Mouse (Mus musculus) kidney, embryonic 14.5 days (tissue): ENCODE data around the gene Vsir. TPM values are rescaled to one million over a fixed set of nuclear protein-coding genes. Genes with fewer than 3 reads are reported as not detected.

ENCODE experiments used
- ATAC-seq: fragments of 200-750 bp; cut with Nextera tagmentation; 2 replicates; pipeline ENCODE4 v1.8.0; 2017; ENCODE audit warnings: moderate number of reproducible peaks, mild to moderate bottlenecking, moderate TSS enrichment, moderate library complexity; ENCODE audit not compliant: low FRiP score, low TSS enrichment
- H3K27ac ChIP-seq: fragments of 300-500 bp; sonication (generic); 2 replicates; pipeline ENCODE4 v1.5.1; 2014; ENCODE audit warnings: low read depth, mild to moderate bottlenecking, low read length, moderate library complexity, mixed read lengths
- H3K27me3 ChIP-seq: fragments of 300-500 bp; sonication (generic); 2 replicates; pipeline ENCODE4 v1.6.1; 2014; ENCODE audit warnings: mild to moderate bottlenecking, low read length; ENCODE audit not compliant: control insufficient read depth, insufficient read depth
- H3K36me3 ChIP-seq: fragments of 300-500 bp; sonication (generic); 2 replicates; pipeline ENCODE4 v1.6.1; 2014; ENCODE audit warnings: low read length, mixed read lengths; ENCODE audit not compliant: control insufficient read depth, insufficient read depth
- H3K4me1 ChIP-seq: fragments of 300-500 bp; sonication (generic); 2 replicates; pipeline ENCODE4 v1.6.1; 2014; ENCODE audit warnings: low read length, mixed read lengths; ENCODE audit not compliant: control insufficient read depth, insufficient read depth
- H3K4me2 ChIP-seq: fragments of 300-500 bp; sonication (generic); replicated peaks from 2 replicates; pipeline ENCODE4 v1.6.1; 2014; ENCODE audit warnings: low read depth, mild to moderate bottlenecking, low read length
- H3K4me3 ChIP-seq: fragments of 300-500 bp; sonication (generic); 2 replicates; pipeline ENCODE4 v1.5.1; 2014; ENCODE audit warnings: mild to moderate bottlenecking, low read length
- H3K9ac ChIP-seq: fragments of 300-500 bp; sonication (generic); 2 replicates; pipeline ENCODE4 v1.6.1; 2014; ENCODE audit warnings: low read depth, mild to moderate bottlenecking, low read length, moderate library complexity
- H3K9me3 ChIP-seq: fragments of 300-500 bp; sonication (generic); 2 replicates; pipeline ENCODE4 v1.6.1; 2016; ENCODE audit warnings: low read length; ENCODE audit not compliant: control insufficient read depth
- WGBS: fragments of 180-500 bp; shearing (Covaris S2); extraction: QIAGEN DNeasy Blood & Tissue Kit; methylation state at CpG from one replicate; pipeline ENCODE4 v1.1.7; 2014; 5-methylcytosine and 5-hydroxymethylcytosine counted together
- polyA plus RNA-seq: library from polyadenylated mRNA; unstranded; fragments of >200 nt; fragmentation: Nextera tagmentation; extraction: Ambion mirVana; gene quantifications from 2 replicates; pipeline ENCODE4 v1.2.1, GENCODE M21; 2014

Vsir gene
- polyA plus RNA-seq, 1 experiment from 2014 or later, result 4.6 TPM

DNA sequence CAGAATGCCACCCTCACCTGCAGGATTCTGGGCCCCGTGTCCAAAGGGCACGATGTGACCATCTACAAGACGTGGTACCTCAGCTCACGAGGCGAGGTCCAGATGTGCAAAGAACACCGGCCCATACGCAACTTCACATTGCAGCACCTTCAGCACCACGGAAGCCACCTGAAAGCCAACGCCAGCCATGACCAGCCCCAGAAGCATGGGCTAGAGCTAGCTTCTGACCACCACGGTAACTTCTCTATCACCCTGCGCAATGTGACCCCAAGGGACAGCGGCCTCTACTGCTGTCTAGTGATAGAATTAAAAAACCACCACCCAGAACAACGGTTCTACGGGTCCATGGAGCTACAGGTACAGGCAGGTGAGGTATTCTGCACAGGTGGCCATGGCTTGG lies 11.2 kb downstream of the Vsir start:
- no peak overlapping the region for H3K4me2 ChIP-seq
- 93% methylated on average over 14 of the region's 14 CpGs for WGBS

DNA sequence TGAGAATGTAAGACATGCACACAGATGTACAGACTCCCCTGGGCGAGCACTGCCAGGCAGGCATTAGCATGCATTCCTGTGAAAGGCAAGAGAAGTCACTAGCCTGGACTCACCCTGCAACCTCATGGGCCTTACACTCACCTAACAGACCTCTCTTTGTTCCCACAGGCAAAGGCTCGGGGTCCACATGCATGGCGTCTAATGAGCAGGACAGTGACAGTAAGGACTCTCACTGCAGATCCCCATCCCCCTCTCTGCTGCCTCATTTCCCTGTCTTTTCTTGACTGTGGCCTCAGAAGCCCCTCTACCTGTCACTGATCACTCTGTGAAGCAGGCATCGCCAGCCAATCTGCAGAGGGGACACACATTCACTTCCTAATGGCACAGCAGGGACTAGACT lies 12.1 kb downstream of the Vsir start:
- Histone ChIP-seq H3K27me3 (no peaks in the 10 kb centered on the region), H3K4me1 (no peaks in the 10 kb centered on the region; the same call in 1 of the 2 replicates), H3K9ac (no peak overlapping the region), H3K36me3 (no peaks in the 10 kb centered on the region), H3K4me2 (no peak overlapping the region), H3K9me3 (no peaks in the 10 kb centered on the region), H3K27ac (no peak overlapping the region), H3K4me3 (no peak overlapping the region)
- ATAC-seq, result no peak
- 49% methylated on average over 4 of the region's 4 CpGs for WGBS

More for the DNA sequence above, 11.2 kb downstream of the Vsir start:
- Histone ChIP-seq H3K9ac (no peak overlapping the region), H3K9me3 (no peaks in the 10 kb centered on the region), H3K27ac (no peak overlapping the region), H3K4me3 (no peak overlapping the region), H3K27me3 (no peaks in the 10 kb centered on the region), H3K4me1 (no peaks in the 10 kb centered on the region; the same call in 1 of the 2 replicates), H3K36me3 (no peaks in the 10 kb centered on the region)
- no peak for ATAC-seq

DNA sequence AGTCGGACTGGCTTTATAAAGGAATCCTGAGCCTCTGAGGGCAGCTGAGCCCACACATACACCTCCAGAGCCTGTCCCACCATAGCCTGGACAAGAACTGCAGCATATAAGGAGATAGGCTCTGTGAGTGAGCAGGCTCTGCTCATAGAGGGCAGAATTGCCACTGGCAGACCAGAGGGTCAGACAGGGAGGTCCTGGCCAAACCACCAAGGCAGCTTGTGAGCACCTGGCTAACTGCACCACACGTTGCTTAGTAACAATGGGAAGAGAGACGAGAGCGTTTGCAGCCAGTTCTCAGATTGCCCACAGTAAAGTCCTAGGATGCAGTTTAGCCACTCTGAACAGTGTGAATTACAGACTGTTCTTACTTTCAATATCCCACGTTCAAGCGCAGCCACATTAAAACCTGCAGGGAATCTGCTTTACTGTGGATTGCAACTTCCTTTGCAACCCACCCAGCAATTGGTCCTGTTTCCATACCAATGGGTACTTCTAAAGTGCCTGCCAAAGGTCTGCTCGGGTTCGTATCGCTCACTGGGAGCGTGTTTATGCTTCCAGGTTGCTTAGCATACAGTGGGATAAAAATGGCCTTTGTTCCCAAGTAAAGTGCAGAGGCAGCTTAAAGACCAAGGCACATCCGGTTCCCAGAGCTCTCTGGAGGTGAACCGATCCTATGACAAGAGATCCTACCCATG lies 15.1 kb downstream of the Vsir start:
- Histone ChIP-seq H3K27ac (no peak overlapping the region), H3K4me2 (no peak overlapping the region), H3K9me3 (no peaks in the 10 kb centered on the region), H3K4me3 (no peak overlapping the region), H3K9ac (no peak overlapping the region), H3K27me3 (no peaks in the 10 kb centered on the region), H3K36me3 (no peaks in the 10 kb centered on the region), H3K4me1 (no peaks in the 10 kb centered on the region; the same call in 1 of the 2 replicates)
- no peak for ATAC-seq
- WGBS, result 51% methylated on average over 12 of the region's 12 CpGs

DNA sequence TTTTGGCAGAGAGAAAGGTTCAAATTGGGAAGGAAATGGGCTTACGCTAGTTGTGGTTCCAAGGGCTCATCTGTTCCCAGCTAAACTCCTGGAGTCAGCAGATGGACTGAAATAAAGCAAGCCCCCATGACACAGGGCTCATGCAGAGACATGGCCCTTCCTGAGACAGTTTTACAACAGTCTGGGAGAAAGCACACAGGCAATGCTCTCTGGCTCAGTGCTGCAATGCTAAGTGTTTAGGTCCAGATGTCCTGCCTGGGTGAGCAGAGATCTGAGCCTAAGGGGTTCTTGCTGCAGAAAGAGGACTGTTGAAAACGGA lies 15.6 kb downstream of the Vsir start:
- H3K36me3 ChIP-seq, result no peaks in the 10 kb centered on the region
- no peaks in the 10 kb centered on the region; the same call in 1 of the 2 replicates for H3K4me1 ChIP-seq
- WGBS, result 34% methylated on average over 2 of the region's 2 CpGs
- H3K4me2 ChIP-seq, result no peak overlapping the region
- no peak overlapping the region for H3K4me3 ChIP-seq
- no peak for ATAC-seq
- H3K27me3 ChIP-seq, result no peaks in the 10 kb centered on the region
- no peak overlapping the region for H3K9ac ChIP-seq
- no peaks in the 10 kb centered on the region for H3K9me3 ChIP-seq
- no peak overlapping the region for H3K27ac ChIP-seq

DNA sequence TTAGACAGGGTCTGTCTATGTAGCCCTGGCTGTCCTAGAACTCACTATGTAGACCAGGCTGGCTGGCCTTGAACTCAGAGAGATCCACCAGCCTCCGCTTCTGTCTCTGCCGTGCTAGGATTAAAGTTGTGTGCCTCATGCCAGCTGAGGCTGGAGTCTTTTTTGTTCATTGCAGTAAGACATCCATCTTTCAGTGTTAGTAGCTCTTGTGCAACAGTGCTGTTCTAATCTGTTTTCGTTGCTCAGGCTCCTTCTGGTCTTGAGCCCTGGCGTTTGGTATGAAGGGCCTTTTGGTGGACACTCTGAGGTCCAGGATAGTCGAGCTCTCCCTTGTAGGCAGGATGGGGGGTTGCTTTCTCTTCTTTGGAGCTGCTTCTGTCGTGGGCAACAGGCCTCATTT lies 16.8 kb downstream of the Vsir start:
- ATAC-seq, result no peak
- no peaks in the 10 kb centered on the region; the same call in 1 of the 2 replicates for H3K4me1 ChIP-seq
- 68% methylated on average over 6 of the region's 6 CpGs for WGBS

DNA sequence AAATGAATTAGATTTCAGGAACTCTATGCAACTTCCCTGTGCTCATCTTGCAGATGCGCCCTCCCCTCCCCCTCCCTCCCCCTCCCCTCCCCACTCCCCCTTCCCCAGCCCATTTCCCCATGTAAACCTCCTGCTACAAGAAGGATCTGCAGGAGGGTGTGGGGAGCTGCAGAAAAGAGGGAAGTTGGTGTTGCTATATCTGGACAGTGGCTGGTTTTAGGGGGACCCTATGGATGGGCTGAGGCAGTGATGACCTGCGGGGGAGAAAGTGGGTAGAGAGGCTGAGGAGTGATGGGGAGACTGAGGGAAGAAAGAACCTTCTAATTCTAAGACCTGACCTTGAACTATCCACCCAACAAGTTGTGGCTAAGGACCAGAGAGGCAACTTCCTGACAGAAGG lies 20.5 kb downstream of the Vsir start:
- no peak overlapping the region for H3K4me2 ChIP-seq
- no peak overlapping the region for H3K4me3 ChIP-seq
- H3K27me3 ChIP-seq, result no peaks in the 10 kb centered on the region
- H3K4me1 ChIP-seq, result no peaks in the 10 kb centered on the region; the same call in 1 of the 2 replicates
- H3K9ac ChIP-seq, result no peak overlapping the region
- ATAC-seq, result no peak
- H3K36me3 ChIP-seq, result no peaks in the 10 kb centered on the region
- 86% methylated on average over 2 of the region's 2 CpGs for WGBS
- no peak overlapping the region for H3K27ac ChIP-seq
- no peaks in the 10 kb centered on the region for H3K9me3 ChIP-seq

More for the DNA sequence above, 16.8 kb downstream of the Vsir start:
- Histone ChIP-seq H3K4me2 (no peak overlapping the region), H3K9me3 (no peaks in the 10 kb centered on the region), H3K4me3 (no peak overlapping the region), H3K27ac (no peak overlapping the region), H3K36me3 (no peaks in the 10 kb centered on the region), H3K9ac (no peak overlapping the region), H3K27me3 (no peaks in the 10 kb centered on the region)

DNA sequence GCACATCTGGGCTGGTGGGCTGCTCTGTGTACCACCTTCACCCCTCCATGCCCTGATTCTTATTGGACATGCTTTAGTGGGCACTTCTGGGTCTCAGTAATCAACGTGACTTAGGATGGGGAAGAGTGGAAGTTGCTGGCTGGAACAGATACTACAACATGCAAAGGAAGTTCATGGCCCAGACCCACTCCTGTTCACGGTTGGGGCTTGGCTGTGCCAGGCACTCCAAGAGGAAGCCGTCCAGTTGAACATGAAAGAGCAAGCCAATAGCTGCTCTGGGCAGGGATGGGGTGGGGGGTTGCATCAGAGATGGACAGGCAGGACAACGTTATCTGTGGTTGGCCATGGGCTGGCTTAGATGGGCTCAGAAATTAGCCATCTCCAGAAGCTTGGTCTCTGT lies 21.3 kb downstream of the Vsir start:
- WGBS, result 73% methylated on average over 4 of the region's 4 CpGs
- H3K4me1 ChIP-seq, result no peaks in the 10 kb centered on the region

DNA sequence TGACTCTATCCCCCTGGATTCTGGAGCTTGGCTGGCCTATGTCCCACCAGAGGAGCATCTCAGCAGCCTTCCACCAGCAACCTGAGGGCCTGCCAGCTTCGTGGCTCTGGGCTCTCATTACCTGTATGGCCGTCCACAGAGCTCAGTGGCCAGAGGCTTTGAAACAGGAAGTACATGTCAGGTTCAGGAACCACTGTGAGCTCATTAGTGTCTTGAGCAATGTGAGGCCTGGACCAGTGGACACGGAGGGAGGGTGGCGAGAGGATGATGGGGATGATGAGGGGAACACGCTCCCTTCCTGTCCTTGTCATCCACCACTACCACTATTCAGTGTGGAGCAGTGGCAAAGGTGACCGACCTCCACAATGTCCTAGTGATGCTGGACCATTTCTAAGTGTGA lies 22.8 kb downstream of the Vsir start:
- no peak for ATAC-seq
- H3K27ac ChIP-seq, result no peak overlapping the region

More for the DNA sequence above, 21.3 kb downstream of the Vsir start:
- Histone ChIP-seq H3K4me3 (no peak overlapping the region), H3K9me3 (no peaks in the 10 kb centered on the region), H3K4me2 (no peak overlapping the region), H3K9ac (no peak overlapping the region), H3K27ac (no peak overlapping the region), H3K36me3 (no peaks in the 10 kb centered on the region), H3K27me3 (no peaks in the 10 kb centered on the region)
- ATAC-seq, result no peak

DNA sequence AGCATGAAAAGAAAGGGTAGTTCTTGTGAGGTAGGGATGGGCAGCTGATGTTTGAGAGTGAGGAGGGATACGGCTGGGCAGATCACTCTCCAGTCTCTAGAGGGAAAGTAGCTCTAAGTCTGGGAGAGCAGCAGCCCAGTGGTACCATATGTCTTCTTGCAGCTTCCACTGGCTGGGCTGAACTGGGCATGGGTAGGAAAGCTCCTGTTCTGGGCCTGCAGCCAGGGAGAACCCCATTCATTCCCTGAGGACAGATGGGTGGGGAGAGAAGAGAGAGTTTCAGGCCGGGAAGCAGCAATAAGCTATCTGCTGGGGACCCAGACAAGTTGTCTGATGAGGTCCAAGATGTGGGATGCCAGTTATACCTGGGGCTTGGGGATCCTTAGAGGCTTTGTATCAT lies 23.4 kb downstream of the Vsir start:
- Histone ChIP-seq H3K27me3 (no peaks in the 10 kb centered on the region), H3K27ac (no peak overlapping the region), H3K36me3 (no peaks in the 10 kb centered on the region), H3K4me2 (no peak overlapping the region), H3K9me3 (no peaks in the 10 kb centered on the region), H3K4me3 (no peak overlapping the region), H3K4me1 (0 out of 2 replicates have a peak, but pooled peaks cover 6% of the 10 kb centered on the region), H3K9ac (no peak overlapping the region)
- no peak for ATAC-seq
- 68% methylated on average over 2 of the region's 2 CpGs for WGBS

More for the DNA sequence above, 22.8 kb downstream of the Vsir start:
- H3K4me1 ChIP-seq, result 0 out of 2 replicates have a peak, but pooled peaks cover 6% of the 10 kb centered on the region
- no peak overlapping the region for H3K4me2 ChIP-seq
- no peak overlapping the region for H3K4me3 ChIP-seq
- no peaks in the 10 kb centered on the region for H3K27me3 ChIP-seq
- H3K36me3 ChIP-seq, result no peaks in the 10 kb centered on the region
- H3K9me3 ChIP-seq, result no peaks in the 10 kb centered on the region
- H3K9ac ChIP-seq, result no peak overlapping the region
- 82% methylated on average over 6 of the region's 6 CpGs for WGBS
